Mouse (Mus musculus) layer of hippocampus, postnatal 14 days (tissue): Measurements from ENCODE around the gene Cds2. TPM values are rescaled to one million over a fixed set of nuclear protein-coding genes. Genes with fewer than 3 reads are reported as not detected.
A peak's percentile ranks its signal among the peaks of the same experiment; 100 is the strongest.
"Not testable (repeated sequence)": the region's sequence is repeated elsewhere in the genome, so short reads cannot be mapped to it uniquely, and the experiment has no call there.

Experiments used
- DNase-seq, 2 experiments: peaks; one replicate each; pipeline ENCODE4 v3.0.0; 2021 to 2022; ENCODE audit warnings: low spot score in 2 of 2, mixed read lengths in 1 of 2
- total RNA-seq, 2 experiments: library from RNA; stranded (reverse); gene quantifications; 2 replicates each; pipeline ENCODE4 v1.2.3; 2021

Gene Cds2
- total RNA-seq, 2 experiments from 2014 or later: 194 to 204 TPM

- not testable (repeated sequence) for DNase-seq
Measured at GRCm38 (mm10) chr2:132289213-132289612, 26.3 kb downstream of the Cds2 start.

GRCm38 (mm10) chr2:132290808-132291207 lies 27.9 kb downstream of the Cds2 start:
- no peak for DNase-seq

- DNase-seq: no peak
Measured at GRCm38 (mm10) chr2:132291265-132291664, 28.3 kb downstream of the Cds2 start.

- peak; percentile 55 for DNase-seq
Measured at GRCm38 (mm10) chr2:132292083-132292482, 29.1 kb downstream of the Cds2 start.

GRCm38 (mm10) chr2:132293694-132294450 lies 30.9 kb downstream of the Cds2 start:
- no peak for DNase-seq

- DNase-seq: no peak
Measured at GRCm38 (mm10) chr2:132298250-132298649, 35.3 kb downstream of the Cds2 start.

GRCm38 (mm10) chr2:132301436-132301835 lies 38.5 kb downstream of the Cds2 start:
- DNase-seq: no peak

GRCm38 (mm10) chr2:132305165-132305564 lies 42.2 kb downstream of the Cds2 start:
- DNase-seq: no peak

- no peak for DNase-seq
Measured at GRCm38 (mm10) chr2:132305988-132306387, 43.0 kb downstream of the Cds2 start.

- no peak for DNase-seq
Measured at GRCm38 (mm10) chr2:132307213-132307843, 44.4 kb downstream of the Cds2 start.

GRCm38 (mm10) chr2:132308829-132309228 lies 45.9 kb downstream of the Cds2 start:
- DNase-seq: no peak

- no peak for DNase-seq
Measured at GRCm38 (mm10) chr2:132309398-132309930, 46.5 kb downstream of the Cds2 start.

GRCm38 (mm10) chr2:132312616-132313015 lies 49.7 kb downstream of the Cds2 start:
- no peak for DNase-seq

GRCm38 (mm10) chr2:132313568-132313967 lies 50.6 kb downstream of the Cds2 start:
- DNase-seq: no peak

- DNase-seq: not testable (repeated sequence)
Measured at GRCm38 (mm10) chr2:132314057-132314456, 51.1 kb downstream of the Cds2 start.

- peak; percentile 56 to 83 for DNase-seq
Measured at GRCm38 (mm10) chr2:132316041-132316808, 53.3 kb downstream of the Cds2 start.

- DNase-seq: no peak
Measured at GRCm38 (mm10) chr2:132317178-132317577, 54.2 kb downstream of the Cds2 start.

- no peak for DNase-seq
Measured at GRCm38 (mm10) chr2:132320516-132320915, 57.6 kb downstream of the Cds2 start.

- no peak for DNase-seq
Measured at GRCm38 (mm10) chr2:132323541-132323940, 60.6 kb downstream of the Cds2 start.

GRCm38 (mm10) chr2:132337202-132337601 lies 74.3 kb downstream of the Cds2 start:
- DNase-seq: no peak

- no peak for DNase-seq
Measured at GRCm38 (mm10) chr2:132340350-132340749, 77.4 kb downstream of the Cds2 start.

GRCm38 (mm10) chr2:132341293-132341692 lies 78.3 kb downstream of the Cds2 start:
- no peak for DNase-seq
